Mouse (Mus musculus): ENCODE data around the gene Gm20388. TPM values are rescaled to one million over a fixed set of nuclear protein-coding genes. Genes with fewer than 3 reads are reported as not detected.

Gm20388 gene
- polyA plus RNA-seq, 2 experiments, result 8.5 TPM; not detected in 1

DNA sequence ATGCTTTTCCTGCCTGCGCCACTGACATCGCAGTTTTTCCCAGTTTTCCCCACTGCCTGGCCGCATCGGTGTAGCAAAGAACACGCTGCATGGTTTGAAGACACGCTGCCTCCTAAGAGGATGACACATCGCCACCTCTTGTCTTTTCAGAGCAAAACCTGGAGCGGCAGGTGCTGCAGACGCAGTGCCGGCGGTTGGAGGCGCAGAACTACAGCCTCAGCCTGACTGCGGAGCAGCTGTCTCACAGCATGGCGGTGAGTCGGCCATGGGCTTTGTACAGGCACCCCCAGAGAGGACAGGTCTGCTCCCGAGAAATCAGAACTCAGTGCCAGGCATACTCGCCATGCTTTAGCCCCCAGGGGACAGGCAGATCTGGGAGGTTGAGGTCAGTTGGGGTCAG, 667.2 kb downstream of the Gm20388 start:
- Histone ChIP-seq H3K27me3 (ENCODE audit: control insufficient read depth, insufficient read depth, low read length) (no peaks in the 10 kb centered on the region), H3K36me3 (replicated peaks; ENCODE audit: control insufficient read depth, insufficient read depth, low read depth) (peaks cover 90% of the 10 kb centered on the region), H3K27ac (no peak overlapping the region), H3K9ac (replicated peaks) (no peak overlapping the region), H3K4me1 (replicated peaks; ENCODE audit: control insufficient read depth in 2 of 2, insufficient read depth in 2 of 2, low read length in 1 of 2) (no peaks in the 10 kb centered on the region), H3K4me2 (ENCODE audit: low read depth) (no peak overlapping the region), H3K4me3 (ENCODE audit: insufficient read depth in 1 of 2, low read depth in 2 of 2, low read length in 2 of 2) (no peak overlapping the region), H3K9me3 (ENCODE audit: control insufficient read depth, low read length) (no peaks in the 10 kb centered on the region)
- TF ChIP-seq EP300 (IDR thresholded peaks at IDR 0.05; ENCODE audit: low read depth), result no peak
- no peak for TF ChIP-seq CTCF (IDR thresholded peaks at IDR 0.05; ENCODE audit: low read depth)
- DNase-seq (ENCODE audit: low read depth in 3 of 3, low spot score in 3 of 3), result no peak
- no peak for ATAC-seq (ENCODE audit: insufficient read depth)
- whole genome bisulfite sequencing (ENCODE audit: insufficient replicate concordance), result 93% methylated on average over 17 of the region's 17 CpGs

DNA sequence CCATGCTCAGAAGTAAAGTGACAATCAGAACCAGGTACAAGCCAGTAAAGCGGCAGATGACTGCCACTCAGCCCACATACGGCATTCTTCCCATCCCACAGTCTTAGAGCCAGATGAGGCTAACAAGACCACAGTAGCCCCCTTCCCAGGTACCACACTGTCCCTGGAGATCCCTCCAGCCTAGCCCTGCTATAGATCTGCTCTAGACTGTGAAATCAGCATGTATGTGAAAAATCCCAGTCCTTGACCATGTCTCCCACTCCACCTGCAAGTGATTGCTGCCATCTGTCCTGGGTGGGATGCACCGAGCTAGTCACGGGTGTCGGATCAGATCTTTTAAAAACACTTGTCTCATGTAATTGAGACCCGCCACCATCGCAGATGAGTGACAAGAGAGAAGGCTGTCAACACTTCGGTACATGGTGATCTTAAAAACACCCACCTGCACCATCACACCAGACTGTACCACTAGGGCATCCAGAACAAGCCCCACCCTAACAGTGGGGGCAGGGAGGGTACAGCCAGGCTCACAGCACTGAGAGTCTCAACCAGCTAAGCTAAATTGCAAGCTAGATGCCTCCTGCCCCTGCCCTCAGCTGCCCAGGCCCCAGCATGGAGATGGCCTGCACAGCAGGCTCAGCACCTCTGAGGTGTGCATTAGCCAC, 669.8 kb downstream of the Gm20388 start:
- H3K4me2 ChIP-seq (ENCODE audit: low read depth), result no peak overlapping the region
- no peaks in the 10 kb centered on the region for H3K27me3 ChIP-seq (ENCODE audit: control insufficient read depth, insufficient read depth, low read length)
- no peak overlapping the region for H3K4me3 ChIP-seq (ENCODE audit: insufficient read depth in 1 of 2, low read depth in 2 of 2, low read length in 2 of 2)
- ATAC-seq (ENCODE audit: insufficient read depth), result no peak
- DNase-seq (ENCODE audit: low read depth in 3 of 3, low spot score in 3 of 3), result no peak
- H3K27ac ChIP-seq, result no peak overlapping the region
- TF ChIP-seq EP300 (IDR thresholded peaks at IDR 0.05; ENCODE audit: low read depth) (no peak), CTCF (IDR thresholded peaks at IDR 0.05; ENCODE audit: low read depth) (no peak)
- H3K4me1 ChIP-seq (replicated peaks; ENCODE audit: control insufficient read depth in 2 of 2, insufficient read depth in 2 of 2, low read length in 1 of 2), result no peaks in the 10 kb centered on the region
- peaks cover 66% of the 10 kb centered on the region for H3K36me3 ChIP-seq (replicated peaks; ENCODE audit: control insufficient read depth, insufficient read depth, low read depth)
- 83% methylated on average over 8 of the region's 8 CpGs for WGBS (ENCODE audit: insufficient replicate concordance)
- no peaks in the 10 kb centered on the region for H3K9me3 ChIP-seq (ENCODE audit: control insufficient read depth, low read length)
- no peak overlapping the region for H3K9ac ChIP-seq (replicated peaks)

DNA sequence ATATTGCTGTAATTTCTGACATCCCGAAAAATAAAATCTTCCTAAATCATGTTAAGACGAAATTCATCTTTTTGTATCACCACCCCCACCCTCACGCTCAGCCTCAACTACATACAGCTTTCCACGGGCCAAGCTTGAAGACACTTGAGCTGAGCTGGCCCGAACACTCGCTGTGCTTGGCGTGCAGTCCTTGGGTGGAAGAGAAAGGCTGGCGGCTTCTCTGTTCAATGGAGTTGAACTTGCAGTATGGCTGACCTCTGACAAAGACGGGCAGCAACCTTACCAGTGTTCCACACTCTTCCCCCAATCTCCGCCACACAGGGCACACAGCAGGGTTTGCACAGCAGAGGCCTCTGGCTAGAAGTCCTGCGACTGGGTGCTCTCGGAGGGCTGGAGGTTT, 670.7 kb downstream of the Gm20388 start:
- no peak for TF ChIP-seq EP300 (IDR thresholded peaks at IDR 0.05; ENCODE audit: low read depth)
- DNase-seq (ENCODE audit: low read depth in 3 of 3, low spot score in 3 of 3) (no peak), ATAC-seq (ENCODE audit: insufficient read depth) (no peak)
- WGBS (ENCODE audit: insufficient replicate concordance), result 84% methylated on average over 12 of the region's 12 CpGs
- Histone ChIP-seq H3K4me3 (ENCODE audit: insufficient read depth in 1 of 2, low read depth in 2 of 2, low read length in 2 of 2) (no peak overlapping the region), H3K27ac (no peak overlapping the region), H3K4me2 (ENCODE audit: low read depth) (no peak overlapping the region), H3K4me1 (replicated peaks; ENCODE audit: control insufficient read depth in 2 of 2, insufficient read depth in 2 of 2, low read length in 1 of 2) (no peaks in the 10 kb centered on the region), H3K27me3 (ENCODE audit: control insufficient read depth, insufficient read depth, low read length) (no peaks in the 10 kb centered on the region), H3K9me3 (ENCODE audit: control insufficient read depth, low read length) (no peaks in the 10 kb centered on the region), H3K9ac (replicated peaks) (no peak overlapping the region), H3K36me3 (replicated peaks; ENCODE audit: control insufficient read depth, insufficient read depth, low read depth) (peaks cover 61% of the 10 kb centered on the region)

DNA sequence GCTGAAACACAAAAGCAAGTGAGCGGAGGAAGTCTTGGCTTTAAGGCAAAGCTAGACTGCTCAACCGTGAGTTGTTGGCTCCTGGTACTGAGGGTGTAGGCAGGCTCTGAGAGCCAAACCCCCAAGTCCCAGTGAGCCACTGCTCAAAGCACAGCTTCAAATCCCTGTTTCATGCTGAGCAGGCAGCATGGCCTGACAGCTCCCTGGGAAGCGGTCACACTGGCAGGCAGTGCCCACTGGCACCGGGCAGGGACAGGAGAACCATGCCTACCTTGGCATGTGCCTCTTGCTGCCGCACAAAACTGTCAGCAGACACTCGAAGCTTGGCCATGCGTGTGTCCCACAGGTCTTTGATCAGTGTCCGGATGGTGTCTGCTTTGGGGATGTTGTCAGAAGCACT, 671.2 kb downstream of the Gm20388 start:
- no peak for ATAC-seq (ENCODE audit: insufficient read depth)
- no peaks in the 10 kb centered on the region for H3K9me3 ChIP-seq (ENCODE audit: control insufficient read depth, low read length)
- no peak overlapping the region for H3K4me2 ChIP-seq (ENCODE audit: low read depth)
- H3K4me1 ChIP-seq (replicated peaks; ENCODE audit: control insufficient read depth in 2 of 2, insufficient read depth in 2 of 2, low read length in 1 of 2), result no peaks in the 10 kb centered on the region
- peaks cover 57% of the 10 kb centered on the region for H3K36me3 ChIP-seq (replicated peaks; ENCODE audit: control insufficient read depth, insufficient read depth, low read depth)
- no peak overlapping the region for H3K27ac ChIP-seq
- TF ChIP-seq EP300 (IDR thresholded peaks at IDR 0.05; ENCODE audit: low read depth) (no peak), CTCF (IDR thresholded peaks at IDR 0.05; ENCODE audit: low read depth) (no peak)
- H3K4me3 ChIP-seq (ENCODE audit: insufficient read depth in 1 of 2, low read depth in 2 of 2, low read length in 2 of 2), result no peak overlapping the region
- DNase-seq (ENCODE audit: low read depth in 3 of 3, low spot score in 3 of 3), result no peak
- no peak overlapping the region for H3K9ac ChIP-seq (replicated peaks)
- WGBS (ENCODE audit: insufficient replicate concordance), result 78% methylated on average over 8 of the region's 8 CpGs
- H3K27me3 ChIP-seq (ENCODE audit: control insufficient read depth, insufficient read depth, low read length), result no peaks in the 10 kb centered on the region

- peaks cover 19% of the 10 kb centered on the region for H3K36me3 ChIP-seq (replicated peaks; ENCODE audit: control insufficient read depth, insufficient read depth, low read depth)
- WGBS (ENCODE audit: insufficient replicate concordance), result 84% methylated on average over 10 of the region's 10 CpGs
- TF ChIP-seq CTCF (IDR thresholded peaks at IDR 0.05; ENCODE audit: low read depth) (no peak), EP300 (IDR thresholded peaks at IDR 0.05; ENCODE audit: low read depth) (no peak)
- no peak overlapping the region for H3K4me3 ChIP-seq (ENCODE audit: insufficient read depth in 1 of 2, low read depth in 2 of 2, low read length in 2 of 2)
- H3K9ac ChIP-seq (replicated peaks), result no peak overlapping the region
- DNase-seq (ENCODE audit: low read depth in 3 of 3, low spot score in 3 of 3) (no peak), ATAC-seq (ENCODE audit: insufficient read depth) (no peak)
- peaks cover 10 to 11% of the 10 kb centered on the region in 2 experiments for H3K4me1 ChIP-seq (replicated peaks; ENCODE audit: control insufficient read depth in 2 of 2, insufficient read depth in 2 of 2, low read length in 1 of 2)
- no peaks in the 10 kb centered on the region for H3K9me3 ChIP-seq (ENCODE audit: control insufficient read depth, low read length)
- no peak overlapping the region for H3K4me2 ChIP-seq (ENCODE audit: low read depth)
- H3K27me3 ChIP-seq (ENCODE audit: control insufficient read depth, insufficient read depth, low read length), result no peaks in the 10 kb centered on the region
- H3K27ac ChIP-seq, result no peak overlapping the region
Measured at GRCm38 (mm10) chr8:120585521-120585920, 674.9 kb downstream of the Gm20388 start.

Measured in liver, embryonic 14.5 days (tissue).